Mouse (Mus musculus) CH12.LX (cell line): ENCODE measurements around the gene Rps2. TPM values are rescaled to one million over a fixed set of nuclear protein-coding genes. Genes with fewer than 3 reads are reported as not detected.

Source experiments
- DNase-seq: peaks from one replicate; pipeline ENCODE4 v3.0.0-alpha.2; 2013; ENCODE audit errors: extremely low read depth
- H3K27ac ChIP-seq: 2 replicates; pipeline ENCODE4 v1.5.1; 2012; ENCODE audit warnings: low read depth, mild to moderate bottlenecking, control low read depth, moderate library complexity; ENCODE audit not compliant: insufficient read depth
- H3K27me3 ChIP-seq: replicated peaks from 2 replicates; pipeline ENCODE3; 2012; ENCODE audit warnings: inconsistent platforms
- H3K36me3 ChIP-seq, 2 experiments: replicated peaks in 1 of 2; 2 replicates each; pipeline versions ENCODE3 to v1.6.1; 2012; ENCODE audit warnings: inconsistent platforms in 1 of 2, low read length in 1 of 2, mild to moderate bottlenecking in 1 of 2, mixed read lengths in 1 of 2, moderate library complexity in 1 of 2; ENCODE audit not compliant: control insufficient read depth in 1 of 2, insufficient read depth in 1 of 2
- H3K4me1 ChIP-seq, 2 experiments: 2 replicates each; pipeline ENCODE4 v1.6.1; 2012; ENCODE audit warnings: inconsistent platforms in 1 of 2, moderate library complexity in 1 of 2; ENCODE audit not compliant: insufficient read depth in 2 of 2, control insufficient read depth in 1 of 2
- H3K4me2 ChIP-seq: 2 replicates; pipeline ENCODE4 v1.6.1; 2012; ENCODE audit warnings: low read depth, mild to moderate bottlenecking, control low read depth; ENCODE audit not compliant: poor library complexity, insufficient read depth, severe bottlenecking
- H3K4me3 ChIP-seq, 3 experiments: fragments of 150-350 bp in 1 of 3; sonication (generic) in 1 of 3; replicated peaks in 1 of 3; 2 replicates each; pipeline versions ENCODE3 to v1.5.1; 2011 to 2012; ENCODE audit warnings: low read depth in 2 of 3, low read length in 2 of 3, mild to moderate bottlenecking in 2 of 3, moderate library complexity in 2 of 3, control low read depth in 1 of 3, improper control_type of control experiment in 1 of 3, inconsistent platforms in 1 of 3, mixed read lengths in 1 of 3; ENCODE audit not compliant: poor library complexity in 1 of 3
- H3K79me2 ChIP-seq: replicated peaks from 2 replicates; pipeline ENCODE4 v1.6.1; 2012; ENCODE audit warnings: mild to moderate bottlenecking, moderate library complexity; ENCODE audit not compliant: control insufficient read depth, poor library complexity, insufficient read depth, severe bottlenecking; ENCODE audit errors: extremely low read depth
- H3K9ac ChIP-seq: 2 replicates; pipeline ENCODE4 v1.6.1; 2012; ENCODE audit warnings: low read depth, mild to moderate bottlenecking, control low read depth, moderate library complexity; ENCODE audit not compliant: insufficient read depth
- H3K9me3 ChIP-seq: replicated peaks from 2 replicates; pipeline ENCODE3; 2012; ENCODE audit warnings: low read length, inconsistent platforms, mixed read lengths
- CHD2 ChIP-seq: IDR thresholded peaks from 2 replicates; pipeline ENCODE4 v1.6.1; 2011; ENCODE audit warnings: low read length, improper control_type of control experiment
- CTCF ChIP-seq, 2 experiments: IDR thresholded peaks in 1 of 2; conservative IDR thresholded peaks in 1 of 2; 2 replicates each; pipeline ENCODE4 v1.5.1; 2011 to 2012; ENCODE audit warnings: low read depth in 2 of 2, low read length in 2 of 2, improper control_type of control experiment in 1 of 2, inconsistent platforms in 1 of 2, mild to moderate bottlenecking in 1 of 2, moderate library complexity in 1 of 2
- E2F4 ChIP-seq: IDR thresholded peaks from 2 replicates; pipeline ENCODE4 v1.6.1; 2011; ENCODE audit warnings: low read depth, low read length, improper control_type of control experiment; ENCODE audit not compliant: insufficient replicate concordance
- ELF1 ChIP-seq: IDR thresholded peaks from 2 replicates; pipeline ENCODE4 v1.6.1; 2014; ENCODE audit warnings: low read depth, mild to moderate bottlenecking, inconsistent platforms, low read length, improper control_type of control experiment
- ETS1 ChIP-seq: conservative IDR thresholded peaks from 2 replicates; pipeline ENCODE4 v1.6.1; 2012; ENCODE audit warnings: low read depth, mild to moderate bottlenecking, inconsistent platforms, low read length, improper control_type of control experiment, moderate library complexity
- HCFC1 ChIP-seq: IDR thresholded peaks from 2 replicates; pipeline ENCODE4 v1.6.1; 2012; ENCODE audit warnings: low read depth, mild to moderate bottlenecking, inconsistent platforms, low read length, improper control_type of control experiment
- IRF4 ChIP-seq: IDR thresholded peaks from 2 replicates; pipeline ENCODE4 v1.6.1; 2014; ENCODE audit warnings: low read depth, mild to moderate bottlenecking, inconsistent platforms, low read length, improper control_type of control experiment
- MAX ChIP-seq: IDR thresholded peaks from 2 replicates; pipeline ENCODE4 v1.6.1; 2011; ENCODE audit warnings: low read length, improper control_type of control experiment
- MAZ ChIP-seq: IDR thresholded peaks from 2 replicates; pipeline ENCODE4 v1.6.1; 2012; ENCODE audit warnings: low read depth, mild to moderate bottlenecking, inconsistent platforms, low read length, improper control_type of control experiment, moderate library complexity
- MXI1 ChIP-seq: IDR thresholded peaks from 2 replicates; pipeline ENCODE4 v1.6.1; 2011; ENCODE audit warnings: mild to moderate bottlenecking, low read depth, low read length, improper control_type of control experiment
- MYC ChIP-seq: IDR thresholded peaks from 2 replicates; pipeline ENCODE4 v1.6.1; 2011; ENCODE audit warnings: low read depth, mild to moderate bottlenecking, improper control_type of control experiment, low read length
- NELFE ChIP-seq: IDR thresholded peaks from 2 replicates; pipeline ENCODE4 v1.6.1; 2011; ENCODE audit warnings: low read depth, low read length, improper control_type of control experiment
- SMC3 ChIP-seq: IDR thresholded peaks from 2 replicates; pipeline ENCODE4 v1.6.1; 2011; ENCODE audit warnings: low read depth, low read length, improper control_type of control experiment
- TBP ChIP-seq: conservative IDR thresholded peaks from 2 replicates; pipeline ENCODE4 v1.6.1; 2011; ENCODE audit warnings: low read depth, low read length, improper control_type of control experiment
- ZC3H11A ChIP-seq: IDR thresholded peaks from 2 replicates; pipeline ENCODE4 v1.6.1; 2012; ENCODE audit warnings: low read depth, mild to moderate bottlenecking, inconsistent platforms, low read length, improper control_type of control experiment
- ZKSCAN1 ChIP-seq: IDR thresholded peaks from 2 replicates; pipeline ENCODE4 v1.6.1; 2012; ENCODE audit warnings: low read depth, inconsistent platforms, low read length, improper control_type of control experiment, borderline replicate concordance
- dilution Hi-C: fragments of 300-500 bp; cut with MboI; formaldehyde crosslinking; loops from 2 replicates; pipeline ENCODE4 v1.14.3; 2020; ENCODE audit warnings: low sequenced_read_pairs; ENCODE audit not compliant: extremely low pct_unique_long_range_greater_than_20kb, extremely low pct_ligation_motif_present
- in situ Hi-C: fragments of 300-500 bp; cut with MboI; formaldehyde crosslinking; loops from 3 replicates; pipeline ENCODE4 v1.14.3; 2019; ENCODE audit warnings: low sequenced_read_pairs, low pct_ligation_motif_present, low pct_unique_long_range_greater_than_20kb, mixed read lengths
- polyA plus RNA-seq: library from polyadenylated mRNA; unstranded; fragments of >175 nt; gene quantifications from 2 replicates; pipeline ENCODE4 v1.2.1, GENCODE M21; 2012; ENCODE audit warnings: low read depth; ENCODE audit not compliant: insufficient read length
- total RNA-seq, 2 experiments: library from RNA; depleted of rRNA; stranded (reverse); fragments of 300-350 nt in 1 of 2; fragments of >200 nt in 1 of 2; gene quantifications; 2 replicates each; pipeline ENCODE4 v1.2.3; 2012 to 2014

Gene Rps2
- total and polyA plus RNA-seq, 3 experiments: 2,057 to 6,050 (median 5,410) TPM

DNA sequence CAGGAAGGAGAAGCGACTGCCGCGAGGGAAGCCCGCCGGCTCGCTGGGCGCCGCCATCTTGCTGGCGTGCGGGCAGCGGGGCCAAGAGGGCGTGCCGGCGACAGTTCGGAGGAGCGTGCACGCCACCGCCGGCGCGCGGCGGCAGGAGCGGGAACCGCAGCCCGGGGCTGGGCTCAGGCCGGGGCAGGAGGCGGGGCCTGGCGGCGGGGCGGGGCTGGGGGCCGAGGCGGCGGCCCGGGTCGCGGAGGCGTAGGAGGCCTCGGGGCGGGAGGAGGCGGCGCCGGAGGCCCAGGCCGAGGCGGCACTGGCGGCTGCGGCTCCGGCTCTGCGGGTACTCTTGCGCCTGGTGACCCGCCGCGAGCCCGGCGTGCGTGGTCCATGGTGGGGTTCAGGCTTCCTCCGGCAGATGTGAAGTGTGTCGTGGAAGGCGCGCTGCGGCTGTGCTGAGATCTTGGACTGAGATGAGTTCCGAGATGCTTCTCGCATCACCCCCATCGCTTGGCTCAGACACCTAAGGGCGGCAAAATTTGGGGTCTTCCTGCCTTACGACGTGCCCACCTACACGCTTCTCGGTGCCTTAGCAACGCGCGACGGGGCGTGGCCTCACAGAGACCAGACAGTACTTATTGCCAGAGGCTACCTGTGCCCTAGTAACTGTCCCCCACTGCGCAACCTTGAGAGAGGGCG, 21.8 kb upstream of the Rps2 start, which contains the start of the genes Gfer and Noxo1 (continued):
- TF ChIP-seq NELFE: 0 out of 2 replicates have a peak, but pooled peaks have one; percentile 44
- TF ChIP-seq CTCF (conservative IDR thresholded peaks at IDR 0.05 in 1 of 2, IDR thresholded peaks at IDR 0.05 in 1 of 2; ENCODE audit: low read depth in 2 of 2, low read length in 2 of 2): peak in 1 of 2 experiments; percentile 18; a peak in 2 of 4 replicates
- TF ChIP-seq IRF4: no peak
- no peak for TF ChIP-seq TBP
- TF ChIP-seq ETS1: no peak
- TF ChIP-seq MAZ: no peak
- TF ChIP-seq SMC3: no peak
- TF ChIP-seq MYC: peak; percentile 31; the same call in 1 of the 2 replicates

DNA sequence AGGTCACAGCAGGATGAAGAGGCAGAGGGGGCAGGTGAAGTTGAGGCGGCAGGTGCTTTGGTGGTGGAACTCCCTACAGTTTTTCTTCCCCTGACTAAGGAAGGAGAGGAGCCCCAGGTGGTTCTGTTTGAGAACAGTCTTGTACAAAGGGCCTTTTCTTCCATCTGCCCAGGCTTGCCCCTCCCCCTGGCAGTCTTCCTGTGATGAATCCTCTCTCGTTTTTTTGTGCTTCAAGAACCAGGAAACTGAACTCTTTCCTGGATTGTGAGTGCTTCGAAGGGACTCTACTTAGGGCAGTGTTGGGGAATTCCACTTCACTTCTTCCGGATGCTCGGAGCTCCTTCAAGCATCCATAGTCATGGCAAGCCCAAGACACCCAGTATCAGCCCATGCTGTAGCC, 19.9 kb upstream of the Rps2 start:
- H3K79me2 ChIP-seq: no peaks in the 10 kb centered on the region
- peaks cover 6 to 48% of the 10 kb centered on the region in 2 experiments for H3K4me1 ChIP-seq
- H3K9me3 ChIP-seq: no peaks in the 10 kb centered on the region
- H3K9ac ChIP-seq: no peak overlapping the region
- TF ChIP-seq HCFC1 (no peak), E2F4 (no peak), CHD2 (0 out of 2 replicates have a peak, but pooled peaks have one; percentile 17), MXI1 (no peak), ZKSCAN1 (no peak)
- TF ChIP-seq, all 38 proteins: peak for 1
- H3K27ac ChIP-seq: no peak overlapping the region
- H3K36me3 ChIP-seq: peaks cover 40 to 55% of the 10 kb centered on the region in 2 experiments
- in situ Hi-C loops: no loop called here
- no peak overlapping the region for H3K4me3 ChIP-seq
- no peak for DNase-seq
- H3K27me3 ChIP-seq: no peaks in the 10 kb centered on the region
- H3K4me2 ChIP-seq: no peak overlapping the region
- dilution Hi-C loops: no loop called here

DNA sequence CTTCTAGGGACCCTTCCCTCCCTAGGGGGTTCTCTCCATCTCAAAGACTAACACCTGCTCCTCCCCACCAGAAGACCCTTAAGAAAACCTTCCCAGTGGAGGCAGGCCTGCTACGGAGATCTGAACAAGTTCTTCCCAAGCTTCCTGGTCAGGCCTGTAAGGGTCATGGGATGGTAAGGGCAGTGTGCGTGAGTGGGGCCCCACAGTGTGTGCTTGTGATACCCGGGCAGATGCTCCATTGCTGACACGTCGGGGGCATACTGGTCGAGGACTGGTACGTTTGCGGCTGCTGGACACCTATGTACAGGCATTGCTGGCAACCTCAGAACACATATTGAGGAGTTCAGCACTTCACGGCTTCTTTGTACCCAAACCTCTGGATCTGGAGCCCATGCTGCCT, 19.2 kb upstream of the Rps2 start:
- Histone ChIP-seq H3K27ac (no peak overlapping the region), H3K9me3 (no peaks in the 10 kb centered on the region), H3K9ac (no peak overlapping the region), H3K27me3 (no peaks in the 10 kb centered on the region), H3K79me2 (no peaks in the 10 kb centered on the region), H3K4me3 (no peak overlapping the region), H3K36me3 (peaks cover 37 to 54% of the 10 kb centered on the region in 2 experiments), H3K4me1 (peaks cover 6 to 45% of the 10 kb centered on the region in 2 experiments)
- DNase-seq: no peak
- dilution Hi-C loops (no loop called here), in situ Hi-C loops (no loop called here)
- no peak for TF ChIP-seq MAX
- TF ChIP-seq ELF1: no peak
- TF ChIP-seq SMC3: no peak
- no peak for TF ChIP-seq ZC3H11A
- TF ChIP-seq, all 38 proteins: peak for 0
- no peak overlapping the region for H3K4me2 ChIP-seq
